Mouse (Mus musculus): Measurements from ENCODE around the gene Zfp580.

DNA sequence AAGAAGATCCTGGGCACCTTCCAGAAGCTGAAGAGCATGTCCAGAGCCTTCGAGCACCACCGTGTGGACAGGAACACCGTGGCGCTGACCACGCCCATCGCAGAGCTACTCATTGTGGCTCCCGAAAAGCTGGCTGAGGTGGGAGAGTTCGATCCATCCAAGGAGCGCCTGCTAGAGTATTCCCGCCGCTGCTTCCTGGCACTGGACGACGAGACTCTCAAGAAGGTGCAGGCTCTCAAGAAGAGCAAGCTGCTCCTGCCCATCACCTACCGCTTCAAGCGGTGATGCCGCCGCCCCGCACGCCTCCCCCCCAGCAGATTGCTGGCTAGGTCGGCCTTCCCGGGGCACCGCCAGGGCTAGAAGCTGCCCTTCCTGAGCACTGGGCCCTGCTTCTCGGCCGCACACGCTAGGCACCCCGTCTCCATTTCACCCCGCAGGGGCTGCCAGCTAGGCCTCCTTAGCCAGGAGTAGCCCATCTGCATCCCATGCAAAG lies 8.9 kb downstream of the Zfp580 start:
- TF ChIP-seq CTCF (IDR thresholded peaks at IDR 0.05; ENCODE audit: low read depth, low read length) (0 out of 2 replicates have a peak, but pooled peaks have one; percentile 13), GATA1 (IDR thresholded peaks at IDR 0.05; ENCODE audit: borderline replicate concordance, low read length) (no peak), POLR2AphosphoS5 (IDR thresholded peaks at IDR 0.05; ENCODE audit: insufficient replicate concordance, low read depth, low read length) (no peak), GATA2 (IDR thresholded peaks at IDR 0.05; ENCODE audit: borderline replicate concordance, low read depth, low read length) (no peak)
